Mouse (Mus musculus) CD8-positive naive resting alpha-beta T cell, adult 2 months (primary cell): ENCODE results near the gene Usp4.

Experiments used
- DNase-seq, 2 experiments: peaks; one replicate each; pipeline ENCODE4 v3.0.0; 2022; ENCODE audit warnings: low read depth in 2 of 2, low spot score in 2 of 2

Usp4 gene

GRCm38 (mm10) chr9:108409535-108409934 is 61.9 kb downstream of the Usp4 start:
- DNase-seq = no peak

GRCm38 (mm10) chr9:108411381-108411942 is 63.8 kb downstream of the Usp4 start:
- DNase-seq = no peak

DNA sequence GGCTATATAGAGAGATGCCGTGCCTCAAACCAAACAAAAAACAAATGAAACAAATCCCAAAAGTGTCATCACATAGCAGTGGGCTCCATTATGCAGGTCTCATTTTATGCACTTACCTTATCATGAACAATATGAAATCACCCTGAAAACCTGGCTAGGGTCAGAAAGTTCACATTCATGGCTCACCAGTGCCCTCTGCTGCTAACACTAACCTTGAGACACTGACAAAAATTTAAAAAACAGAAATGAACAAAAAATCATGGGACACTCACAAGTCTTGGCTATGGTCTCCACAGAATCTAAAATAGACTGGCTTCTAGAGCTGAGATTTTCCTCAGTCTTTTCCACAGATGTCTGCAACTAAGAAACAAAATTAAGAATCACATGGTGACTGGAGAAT is 64.6 kb downstream of the Usp4 start:
- no peak for DNase-seq

GRCm38 (mm10) chr9:108428384-108428783 is 80.7 kb downstream of the Usp4 start, which contains the start of gene Ccdc36:
TSS of gene Ccdc36 (minus strand) at chr9:108428484.
- no peak for DNase-seq

DNA sequence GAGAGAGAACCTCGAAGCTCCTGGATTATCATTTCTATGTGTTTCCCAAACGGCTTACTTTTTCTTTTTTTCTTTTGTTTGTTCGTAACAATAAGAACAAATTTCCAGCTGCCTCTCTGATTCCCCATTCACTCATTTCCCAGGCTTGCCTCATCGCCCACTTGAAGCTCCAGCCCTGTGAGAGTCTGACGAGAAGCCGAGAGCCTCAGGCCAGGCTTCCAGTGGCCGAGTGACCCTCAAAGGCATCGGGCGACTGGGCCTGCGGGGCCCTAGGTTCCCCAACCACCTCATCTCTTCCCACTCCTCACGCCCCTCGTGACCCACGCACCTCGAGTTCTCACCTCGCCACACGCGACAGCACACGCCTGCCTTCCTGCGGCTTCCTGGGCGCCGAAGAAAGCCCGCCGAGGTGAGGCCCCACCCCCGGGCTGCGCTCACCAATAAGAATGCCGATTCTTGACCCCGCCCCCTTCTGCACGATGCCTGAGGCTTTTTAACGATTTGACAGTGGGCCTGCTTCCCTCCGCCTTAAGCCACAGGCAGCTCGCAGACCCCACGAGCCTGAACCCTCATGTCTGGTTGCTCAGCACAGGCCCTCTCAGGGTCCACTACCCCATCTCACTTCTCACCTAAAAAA is 83.9 kb downstream of the Usp4 start:
- DNase-seq = no peak

DNA sequence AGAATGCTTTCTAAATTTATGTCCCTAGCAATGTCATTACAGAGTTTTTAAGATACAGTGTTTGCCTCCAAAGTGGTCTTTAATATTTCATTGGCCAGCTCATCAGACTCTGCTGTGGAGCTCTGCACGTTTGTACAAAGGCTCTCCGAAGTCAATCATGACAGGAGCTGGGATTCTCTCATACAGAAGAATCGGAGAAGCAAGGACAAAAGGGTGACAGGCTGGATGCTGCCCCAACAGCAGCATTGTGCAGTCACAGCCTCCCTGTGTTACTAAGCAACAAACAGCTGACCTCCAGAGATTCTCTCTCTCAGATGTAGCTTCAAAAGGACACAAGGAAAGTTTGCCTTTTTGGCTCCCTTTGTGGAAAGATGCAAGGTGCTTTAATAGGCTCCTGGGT is 88.5 kb downstream of the Usp4 start, which contains the start of gene BC048562:
Gene BC048562, plus strand, starts transcription at position 301 of the 400 bp plus-strand sequence.
- DNase-seq = no peak

DNA sequence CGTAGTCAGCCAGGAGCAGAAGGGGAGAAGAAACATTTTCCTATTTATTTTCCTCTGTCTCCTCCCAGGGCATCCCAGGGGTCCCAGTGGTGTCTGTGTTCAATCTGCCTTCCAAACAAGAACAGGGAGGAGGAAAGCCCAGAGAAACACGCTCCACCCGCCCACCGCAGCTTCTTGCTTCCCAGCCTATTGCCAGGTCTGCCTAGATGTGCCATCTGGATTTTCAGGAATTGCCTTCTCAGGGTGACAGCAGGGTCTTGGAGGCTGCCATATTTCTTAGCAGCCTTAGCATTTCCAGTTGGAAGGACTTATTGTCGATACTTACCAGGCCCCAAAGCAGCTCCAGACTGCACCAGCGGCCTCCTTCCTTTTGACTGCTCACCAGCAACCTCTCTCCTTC is 91.5 kb downstream of the Usp4 start:
- no peak for DNase-seq

GRCm38 (mm10) chr9:108440485-108440884 is 92.8 kb downstream of the Usp4 start:
- DNase-seq = no peak

GRCm38 (mm10) chr9:108441236-108441919 is 93.7 kb downstream of the Usp4 start:
- no peak for DNase-seq
